Mouse (Mus musculus) A20 (cell line): ENCODE data around the gene Itsn1.

ENCODE experiments used
- DNase-seq: peaks from one replicate; pipeline ENCODE4 v3.0.0-alpha.2; 2011; ENCODE audit warnings: low read depth, low spot score

Gene Itsn1

GRCm38 (mm10) chr16:91846089-91846741 lies 117.1 kb downstream of the Itsn1 start:
- DNase-seq, result no peak

- no peak for DNase-seq
These were observed 118.6 kb downstream of the Itsn1 start for GRCm38 (mm10) chr16:91847525-91848225.

GRCm38 (mm10) chr16:91848505-91848904 lies 119.4 kb downstream of the Itsn1 start:
- no peak for DNase-seq

GRCm38 (mm10) chr16:91848906-91849603 lies 120.0 kb downstream of the Itsn1 start:
- no peak for DNase-seq

- DNase-seq, result no peak
These were observed 121.1 kb downstream of the Itsn1 start for GRCm38 (mm10) chr16:91850175-91850574.

- no peak for DNase-seq
These were observed 122.6 kb downstream of the Itsn1 start for GRCm38 (mm10) chr16:91851456-91852231.

- no peak for DNase-seq
These were observed 123.7 kb downstream of the Itsn1 start for GRCm38 (mm10) chr16:91852753-91853152.

GRCm38 (mm10) chr16:91853223-91853622 lies 124.1 kb downstream of the Itsn1 start:
- no peak for DNase-seq

GRCm38 (mm10) chr16:91858695-91859094 lies 129.6 kb downstream of the Itsn1 start:
- DNase-seq, result no peak

- no peak for DNase-seq
These were observed 130.1 kb downstream of the Itsn1 start for GRCm38 (mm10) chr16:91859203-91859602.

GRCm38 (mm10) chr16:91859958-91860357 lies 130.9 kb downstream of the Itsn1 start:
- no peak for DNase-seq

- no peak for DNase-seq
These were observed 131.5 kb downstream of the Itsn1 start for GRCm38 (mm10) chr16:91860471-91861125.

- DNase-seq, result no peak
These were observed 132.8 kb downstream of the Itsn1 start for GRCm38 (mm10) chr16:91861784-91862371.

- no peak for DNase-seq
These were observed 133.8 kb downstream of the Itsn1 start for GRCm38 (mm10) chr16:91862836-91863235.

GRCm38 (mm10) chr16:91864646-91865332 lies 135.7 kb downstream of the Itsn1 start:
- DNase-seq, result no peak

GRCm38 (mm10) chr16:91865570-91866257 lies 136.6 kb downstream of the Itsn1 start:
- DNase-seq, result no peak

GRCm38 (mm10) chr16:91866258-91866634 lies 137.2 kb downstream of the Itsn1 start:
- DNase-seq, result no peak

- no peak for DNase-seq
These were observed 138.6 kb downstream of the Itsn1 start for GRCm38 (mm10) chr16:91867672-91868071.

GRCm38 (mm10) chr16:91868943-91869911 lies 140.1 kb downstream of the Itsn1 start:
- peak; percentile 94 for DNase-seq
